Mouse (Mus musculus) heart, embryonic 16.5 days (tissue): ENCODE measurements at regions not wholly inside any gene's neighbourhood (a gene's known extent, or its start where the extent isn't known, plus 50 kb on each side); places are given as distances from the start of the nearest gene placed in this dataset.

Experiments used
- ATAC-seq: fragments of 200-750 bp; cut with Nextera tagmentation; replicated peaks from 2 replicates; pipeline ENCODE4 v1.8.0; 2017; ENCODE audit warnings: moderate number of reproducible peaks; ENCODE audit not compliant: insufficient read depth, low FRiP score; ENCODE audit errors: extremely low read depth
- H3K27ac ChIP-seq: fragments of 300-500 bp; sonication (generic); 2 replicates; pipeline ENCODE4 v1.5.1; 2014; ENCODE audit warnings: mild to moderate bottlenecking, low read length, control low read depth, moderate library complexity
- H3K27me3 ChIP-seq: fragments of 300-500 bp; sonication (generic); 2 replicates; pipeline ENCODE4 v1.6.1; 2014; ENCODE audit warnings: low read length, mixed read lengths; ENCODE audit not compliant: control insufficient read depth, insufficient read depth
- H3K36me3 ChIP-seq: fragments of 300-500 bp; sonication (generic); 2 replicates; pipeline ENCODE4 v1.6.1; 2014; ENCODE audit not compliant: control insufficient read depth, insufficient read depth
- H3K4me1 ChIP-seq: fragments of 300-500 bp; sonication (generic); 2 replicates; pipeline ENCODE4 v1.6.1; 2014; ENCODE audit warnings: low read length, mixed read lengths; ENCODE audit not compliant: control insufficient read depth, insufficient read depth
- H3K4me2 ChIP-seq: fragments of 300-500 bp; sonication (generic); 2 replicates; pipeline ENCODE4 v1.6.1; 2014; ENCODE audit warnings: low read depth, mild to moderate bottlenecking, control low read depth, low read length
- H3K4me3 ChIP-seq: fragments of 300-500 bp; sonication (generic); 2 replicates; pipeline ENCODE4 v1.5.1; 2014; ENCODE audit warnings: mild to moderate bottlenecking, control low read depth, low read length
- H3K9ac ChIP-seq: fragments of 300-500 bp; sonication (generic); 2 replicates; pipeline ENCODE4 v1.6.1; 2014; ENCODE audit warnings: low read length, control low read depth
- H3K9me3 ChIP-seq: fragments of 300-500 bp; sonication (generic); replicated peaks from 2 replicates; pipeline ENCODE4 v1.6.1; 2016; ENCODE audit warnings: low read length; ENCODE audit not compliant: control insufficient read depth
- WGBS: fragments of 180-500 bp; shearing (Covaris S2); extraction: QIAGEN DNeasy Blood & Tissue Kit; methylation state at CpG from one replicate; pipeline ENCODE4 v1.1.7; 2014; 5-methylcytosine and 5-hydroxymethylcytosine counted together

DNA sequence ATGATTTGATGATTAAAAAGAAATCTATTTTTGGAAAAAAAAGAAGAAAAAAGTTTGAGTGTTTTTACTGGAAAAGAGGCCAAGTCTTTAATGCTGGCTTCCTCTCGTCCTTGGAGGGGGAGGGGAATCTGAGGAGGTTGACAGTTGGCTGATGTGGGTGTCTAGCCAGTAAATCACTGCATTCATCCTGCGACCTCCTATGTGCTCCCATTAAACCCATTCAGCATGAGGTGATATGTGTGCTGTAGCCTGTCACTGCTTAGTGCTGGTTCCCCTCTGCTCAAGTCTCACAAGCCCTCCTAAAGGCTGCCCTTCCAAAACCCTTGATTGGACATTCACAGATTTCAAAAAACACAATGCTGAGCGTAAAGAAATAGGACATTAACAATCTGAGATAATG, 68.7 kb downstream of the Atoh1 start:
- Histone ChIP-seq H3K9ac (no peak overlapping the region), H3K4me2 (no peak overlapping the region), H3K27me3 (no peaks in the 10 kb centered on the region), H3K36me3 (no peaks in the 10 kb centered on the region), H3K9me3 (no peaks in the 10 kb centered on the region), H3K4me3 (no peak overlapping the region), H3K4me1 (no peaks in the 10 kb centered on the region), H3K27ac (no peak overlapping the region)
- no peak for ATAC-seq
- WGBS, result 57% methylated on average over 3 of the region's 3 CpGs

DNA sequence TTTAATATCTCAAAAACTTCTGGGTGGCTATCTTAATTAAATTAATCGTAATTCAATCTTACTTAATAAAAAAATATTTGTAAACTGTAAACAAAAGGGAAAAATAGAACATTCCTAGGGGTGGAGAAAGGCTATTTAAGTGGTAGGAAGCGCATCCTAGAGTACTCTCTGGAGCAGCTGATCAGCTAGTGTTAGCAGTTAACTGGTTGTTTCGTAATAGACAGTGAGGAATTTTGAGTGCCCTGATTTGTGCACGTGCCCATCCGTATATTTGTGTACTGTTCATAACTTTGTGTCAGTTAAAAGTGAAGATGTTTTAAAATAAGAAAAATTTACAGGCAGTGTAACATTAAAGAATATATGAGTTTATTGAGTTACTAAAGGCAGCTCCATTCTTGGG, 69.9 kb downstream of the Atoh1 start:
- 56% methylated on average over 5 of the region's 5 CpGs for WGBS
- Histone ChIP-seq H3K4me3 (peak overlapping the region; percentile 54), H3K27ac (no peak overlapping the region), H3K36me3 (no peaks in the 10 kb centered on the region), H3K4me1 (no peaks in the 10 kb centered on the region), H3K9ac (no peak overlapping the region), H3K27me3 (no peaks in the 10 kb centered on the region), H3K4me2 (peak overlapping the region; percentile 85), H3K9me3 (0 out of 2 replicates have a peak, but pooled peaks cover 3% of the 10 kb centered on the region)
- ATAC-seq, result no peak

DNA sequence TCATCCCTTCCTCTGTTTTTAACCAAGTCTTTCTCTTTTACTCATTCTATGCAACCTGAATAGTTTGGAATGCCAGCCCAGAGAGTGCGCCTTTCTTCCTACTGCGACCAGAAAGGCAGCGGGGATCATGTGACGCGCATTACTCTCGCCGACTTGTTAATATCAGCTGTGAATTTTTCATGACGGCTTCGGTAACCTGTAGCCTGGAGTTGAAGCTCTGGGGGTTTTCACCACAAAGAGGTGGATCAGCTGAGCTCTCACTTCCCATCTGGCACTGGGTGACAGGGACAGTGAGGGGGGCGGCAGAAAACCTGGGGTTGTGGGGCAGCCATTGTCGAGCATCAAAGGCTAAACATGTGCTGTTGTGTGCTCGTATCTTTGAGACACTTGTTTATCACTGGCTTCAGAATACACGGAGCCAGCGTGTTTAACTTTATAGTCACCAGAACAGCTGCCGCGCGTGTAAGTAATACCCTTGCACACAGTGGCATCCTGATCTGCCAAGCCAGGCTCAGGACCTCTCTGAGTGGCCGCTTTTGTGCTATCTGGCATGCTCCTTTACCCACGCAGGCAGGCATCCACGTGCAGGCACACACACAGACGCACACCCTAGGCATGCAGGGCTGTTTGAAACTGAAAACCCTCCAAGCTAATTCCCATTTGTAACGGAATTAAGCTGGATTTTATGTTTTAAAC, 70.5 kb downstream of the Atoh1 start:
- 0 out of 2 replicates have a peak overlapping the region, but pooled peaks have one; percentile 38 for H3K9ac ChIP-seq
- H3K4me1 ChIP-seq, result no peaks in the 10 kb centered on the region
- WGBS, result 8% methylated on average over 22 of the region's 22 CpGs
- H3K9me3 ChIP-seq, result 0 out of 2 replicates have a peak, but pooled peaks cover 3% of the 10 kb centered on the region
- no peak for ATAC-seq
- H3K4me3 ChIP-seq, result peak overlapping the region; percentile 54
- H3K27me3 ChIP-seq, result no peaks in the 10 kb centered on the region
- H3K36me3 ChIP-seq, result no peaks in the 10 kb centered on the region
- no peak overlapping the region for H3K27ac ChIP-seq
- peak overlapping the region; percentile 85 for H3K4me2 ChIP-seq

DNA sequence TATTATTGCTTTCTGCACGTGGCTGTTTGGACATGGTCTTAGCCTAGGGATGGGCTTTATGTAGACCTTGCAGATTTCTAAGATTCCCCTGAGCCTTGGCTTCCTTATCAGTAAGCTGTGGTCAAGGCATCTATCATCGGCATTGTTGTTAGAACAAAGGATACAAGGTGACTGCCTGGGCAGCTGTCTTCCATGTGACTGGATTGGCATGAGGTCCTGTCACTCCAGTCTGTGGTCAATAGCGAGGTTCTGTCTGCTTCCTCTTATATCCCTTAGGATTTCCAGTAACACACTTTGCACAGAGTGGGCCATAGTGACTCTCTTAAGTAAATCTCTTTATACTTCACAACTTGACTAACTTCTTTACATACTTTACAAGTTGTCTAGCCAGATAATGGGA, 72.0 kb downstream of the Atoh1 start:
- WGBS, result 33% methylated on average over 3 of the region's 3 CpGs
- ATAC-seq, result no peak
- H3K9ac ChIP-seq, result no peak overlapping the region

DNA sequence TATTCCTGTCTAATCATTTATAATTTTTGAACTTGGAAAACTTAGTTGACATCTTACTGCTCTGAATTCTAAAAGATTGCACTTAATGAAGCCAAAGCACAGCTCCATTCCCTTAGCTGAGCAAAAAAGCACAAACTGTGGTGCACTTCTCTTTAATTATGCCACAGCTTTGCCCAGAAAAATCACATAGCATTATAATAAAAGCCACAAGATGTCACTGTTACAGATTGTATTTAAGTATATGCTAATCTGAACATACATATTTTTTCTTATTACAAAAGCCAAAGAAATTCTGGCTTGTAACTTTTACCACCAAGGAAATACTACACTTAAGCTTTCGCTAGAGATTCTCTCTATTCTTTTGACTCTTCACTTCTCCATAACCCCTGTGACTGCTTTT, 86.2 kb downstream of the Atoh1 start:
- no peaks in the 10 kb centered on the region for H3K36me3 ChIP-seq
- no peaks in the 10 kb centered on the region for H3K9me3 ChIP-seq
- 79% methylated on average over 1 of the region's 1 CpGs for WGBS
- H3K4me1 ChIP-seq, result no peaks in the 10 kb centered on the region
- H3K4me3 ChIP-seq, result no peak overlapping the region
- no peak overlapping the region for H3K27ac ChIP-seq
- no peaks in the 10 kb centered on the region for H3K27me3 ChIP-seq
- no peak overlapping the region for H3K4me2 ChIP-seq
- ATAC-seq, result no peak
- H3K9ac ChIP-seq, result no peak overlapping the region

More for the DNA sequence above, 72.0 kb downstream of the Atoh1 start:
- Histone ChIP-seq H3K4me2 (no peak overlapping the region), H3K4me3 (no peak overlapping the region), H3K27ac (no peak overlapping the region), H3K36me3 (no peaks in the 10 kb centered on the region), H3K9me3 (0 out of 2 replicates have a peak, but pooled peaks cover 3% of the 10 kb centered on the region), H3K27me3 (no peaks in the 10 kb centered on the region), H3K4me1 (no peaks in the 10 kb centered on the region)

DNA sequence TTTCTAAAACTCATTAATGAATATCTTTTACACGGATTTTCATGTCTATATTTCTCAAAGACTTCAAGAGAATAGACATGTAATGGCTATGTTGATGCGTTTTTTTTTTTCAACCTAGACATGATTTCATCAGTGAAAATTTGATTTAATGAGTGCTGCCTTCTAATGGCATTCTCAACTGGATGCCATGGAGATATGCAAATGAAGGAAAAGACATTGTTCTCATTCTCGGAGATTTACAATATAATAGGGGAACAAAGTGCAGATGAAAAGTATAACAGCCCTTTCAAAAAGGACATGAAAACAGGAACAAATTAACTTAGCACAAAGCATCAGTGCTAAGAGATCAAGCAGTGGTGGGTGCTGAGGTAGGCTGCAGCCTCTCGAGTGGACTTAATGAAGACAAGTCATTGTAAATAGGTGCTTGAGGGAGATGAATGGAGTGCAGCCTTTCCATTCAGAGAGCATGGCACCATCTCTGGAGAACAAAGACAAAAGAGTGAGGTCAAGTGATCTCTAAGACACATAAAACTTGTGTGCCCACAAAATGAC, 120.2 kb downstream of the Atoh1 start:
- Histone ChIP-seq H3K36me3 (no peaks in the 10 kb centered on the region), H3K4me1 (no peaks in the 10 kb centered on the region), H3K27me3 (no peaks in the 10 kb centered on the region), H3K9me3 (no peaks in the 10 kb centered on the region), H3K4me2 (no peak overlapping the region), H3K27ac (no peak overlapping the region), H3K9ac (no peak overlapping the region), H3K4me3 (no peak overlapping the region)
- 74% methylated on average over 4 of the region's 4 CpGs for WGBS
- no peak for ATAC-seq

DNA sequence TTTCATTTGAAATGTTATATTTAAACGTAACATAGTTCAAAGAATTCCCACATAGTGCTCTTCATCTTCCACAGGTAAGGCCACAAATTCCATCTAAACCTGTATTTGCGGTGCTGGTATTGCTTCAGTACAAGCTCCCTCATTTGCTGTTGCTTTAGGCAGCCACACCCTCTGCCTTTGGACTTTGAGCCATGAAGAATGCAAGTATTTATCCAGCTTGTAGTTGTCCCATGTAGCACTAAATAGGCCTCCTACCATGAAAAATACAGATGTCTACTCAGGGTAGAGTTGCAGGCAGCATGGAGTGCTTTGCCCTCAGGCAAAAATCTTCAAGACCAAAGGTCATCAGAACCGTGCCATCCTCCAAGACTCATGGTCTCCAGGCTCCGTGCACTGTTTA, 134.0 kb downstream of the Atoh1 start:
- Histone ChIP-seq H3K4me3 (no peak overlapping the region), H3K27ac (no peak overlapping the region), H3K9ac (no peak overlapping the region), H3K4me1 (no peaks in the 10 kb centered on the region), H3K4me2 (no peak overlapping the region), H3K36me3 (no peaks in the 10 kb centered on the region), H3K27me3 (no peaks in the 10 kb centered on the region), H3K9me3 (no peaks in the 10 kb centered on the region)
- no peak for ATAC-seq
- WGBS, result 80% methylated on average over 4 of the region's 4 CpGs

DNA sequence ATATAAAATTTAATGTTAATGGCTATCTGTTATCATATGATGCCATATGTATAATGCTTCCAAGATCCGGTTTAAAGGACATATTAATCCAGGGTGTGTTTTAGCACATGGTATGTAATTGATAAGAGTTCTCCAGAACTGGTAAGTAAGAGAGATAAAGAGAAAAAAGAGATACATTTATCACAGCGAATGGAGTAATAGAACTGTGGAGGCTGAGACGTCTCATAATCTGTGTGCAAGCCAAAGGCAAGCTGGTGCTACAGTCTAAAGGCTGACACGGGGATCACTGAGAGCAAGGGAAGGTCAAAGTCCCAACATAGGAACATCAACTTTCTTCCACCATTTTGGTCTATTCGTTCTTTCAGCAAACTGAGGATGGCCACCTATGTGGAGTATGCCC, 146.0 kb upstream of the Smarcad1 start:
- 63% methylated on average over 5 of the region's 5 CpGs for WGBS
- H3K4me2 ChIP-seq, result no peak overlapping the region

More for the DNA sequence above, 146.0 kb upstream of the Smarcad1 start:
- Histone ChIP-seq H3K9ac (no peak overlapping the region), H3K4me1 (no peaks in the 10 kb centered on the region), H3K27me3 (no peaks in the 10 kb centered on the region), H3K4me3 (no peak overlapping the region), H3K9me3 (no peaks in the 10 kb centered on the region), H3K27ac (no peak overlapping the region), H3K36me3 (no peaks in the 10 kb centered on the region)
- no peak for ATAC-seq
